Mouse (Mus musculus): ENCODE measurements around the gene Tent4b. TPM values are rescaled to one million over a fixed set of nuclear protein-coding genes. Genes with fewer than 3 reads are reported as not detected.
"Not testable (repeated sequence)": the region's sequence is repeated elsewhere in the genome, so short reads cannot be mapped to it uniquely, and the experiment has no call there.

Gene Tent4b
- 30.9 and 31.2 TPM in 2 replicates for polyA plus RNA-seq (2012; rRNA removed)

GRCm38 (mm10) chr8:88198945-88199571, at the start of gene Tent4b:
TSS of gene Tent4b (plus strand) at chr8:88199213.
- DNase-seq (ENCODE audit: extremely low spot score in 1 of 2, low spot score in 1 of 2) = peak; percentile 77 to 91

DNA sequence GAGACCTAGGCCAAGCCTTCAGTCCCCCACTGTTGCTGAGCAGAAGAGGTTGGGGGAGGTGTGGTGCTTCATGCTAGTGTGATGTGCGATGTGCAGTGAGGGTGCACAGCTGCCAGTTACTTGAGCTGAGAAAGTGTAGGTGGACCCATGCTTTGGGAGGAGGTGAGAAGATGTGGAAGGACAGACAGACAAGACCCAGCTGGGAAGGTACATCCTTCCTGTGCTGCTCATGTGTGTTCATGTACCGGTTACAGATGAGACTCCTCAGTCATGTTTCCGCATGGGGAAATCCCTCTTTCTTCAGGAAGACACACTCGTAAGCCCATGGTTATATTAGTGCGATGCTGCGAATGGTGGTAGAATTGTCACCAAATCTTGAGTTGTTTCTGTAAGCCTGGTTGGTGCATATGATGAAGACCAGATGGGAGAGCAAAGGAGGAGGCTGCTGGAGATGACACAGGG, 48.1 kb upstream of the Tent4b start:
- DNase-seq (ENCODE audit: extremely low spot score in 1 of 2, low spot score in 1 of 2) = peak; percentile 29 to 61

DNA sequence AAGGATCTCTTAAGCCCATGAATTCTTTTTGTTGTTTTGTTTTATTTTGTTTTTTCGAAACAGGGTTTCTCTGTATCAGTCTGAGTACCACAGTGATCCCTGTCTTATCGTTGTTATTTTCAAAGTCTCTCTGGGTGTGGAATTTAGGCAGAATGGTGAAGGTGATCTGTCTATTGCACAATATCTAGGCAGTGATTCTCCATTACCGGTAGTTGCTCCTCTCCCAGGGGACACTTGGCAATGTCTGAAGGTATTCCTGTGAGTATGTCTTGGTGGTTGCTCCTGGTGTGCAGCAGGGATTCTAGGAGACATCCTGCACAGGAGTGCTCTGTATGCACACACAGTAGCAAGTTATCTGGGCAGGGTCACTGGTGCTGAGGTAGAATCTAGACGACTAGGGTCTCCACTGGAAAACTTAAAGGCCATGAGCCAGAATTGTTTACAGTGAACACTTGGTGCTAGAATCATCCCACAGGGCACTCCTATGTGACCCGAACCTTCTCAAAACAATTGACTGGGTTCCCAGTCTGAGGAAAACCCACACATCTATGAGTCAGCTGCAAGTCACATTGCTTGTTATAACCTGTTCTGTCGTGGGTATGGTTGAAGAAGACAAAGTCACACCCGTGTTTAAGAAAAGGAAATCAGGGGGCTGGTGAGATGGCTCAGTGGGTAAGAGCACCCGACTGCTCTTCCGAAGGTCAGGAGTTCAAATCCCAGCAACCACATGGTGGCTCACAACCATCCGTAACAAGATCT, 38.6 kb upstream of the Tent4b start:
- DNase-seq (ENCODE audit: extremely low spot score in 1 of 2, low spot score in 1 of 2) = peak; percentile 17 to 52

- DNase-seq (ENCODE audit: extremely low spot score in 1 of 2, low spot score in 1 of 2) = peak; percentile 33 to 79
Observed at GRCm38 (mm10) chr8:88161439-88161838, 37.6 kb upstream of the Tent4b start.

GRCm38 (mm10) chr8:88175264-88175663, 23.7 kb upstream of the Tent4b start:
- DNase-seq (ENCODE audit: extremely low spot score in 1 of 2, low spot score in 1 of 2) = no peak

DNA sequence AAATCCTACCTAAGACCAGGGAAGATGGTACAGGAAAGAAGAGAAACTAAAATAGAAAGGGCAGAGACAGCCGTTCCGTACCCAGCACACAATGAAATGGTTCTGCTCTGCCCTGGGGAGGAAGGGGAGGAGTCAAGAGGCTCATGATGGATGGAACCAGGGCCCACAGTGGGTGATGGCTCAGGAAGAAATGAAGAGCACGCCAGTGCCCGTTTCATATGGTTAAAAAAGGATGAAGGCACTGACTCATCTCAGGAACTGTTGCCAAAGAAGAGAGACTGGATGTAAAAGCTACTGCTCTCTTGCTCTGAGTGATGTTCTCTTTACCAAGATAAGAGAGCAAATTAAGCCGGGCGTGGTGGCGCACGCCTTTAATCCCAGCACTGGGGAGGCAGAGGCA, 21.7 kb upstream of the Tent4b start:
- peak in 1 of 2 experiments; percentile 55 for DNase-seq (ENCODE audit: extremely low spot score in 1 of 2, low spot score in 1 of 2)

- no peak for DNase-seq (ENCODE audit: extremely low spot score in 1 of 2, low spot score in 1 of 2)
Observed at GRCm38 (mm10) chr8:88183121-88183520, 15.9 kb upstream of the Tent4b start.

- no peak for DNase-seq (ENCODE audit: extremely low spot score in 1 of 2, low spot score in 1 of 2)
Observed at GRCm38 (mm10) chr8:88184914-88185313, 14.1 kb upstream of the Tent4b start.

- DNase-seq (ENCODE audit: extremely low spot score in 1 of 2, low spot score in 1 of 2) = no peak
Observed at GRCm38 (mm10) chr8:88185716-88186115, 13.3 kb upstream of the Tent4b start.

DNA sequence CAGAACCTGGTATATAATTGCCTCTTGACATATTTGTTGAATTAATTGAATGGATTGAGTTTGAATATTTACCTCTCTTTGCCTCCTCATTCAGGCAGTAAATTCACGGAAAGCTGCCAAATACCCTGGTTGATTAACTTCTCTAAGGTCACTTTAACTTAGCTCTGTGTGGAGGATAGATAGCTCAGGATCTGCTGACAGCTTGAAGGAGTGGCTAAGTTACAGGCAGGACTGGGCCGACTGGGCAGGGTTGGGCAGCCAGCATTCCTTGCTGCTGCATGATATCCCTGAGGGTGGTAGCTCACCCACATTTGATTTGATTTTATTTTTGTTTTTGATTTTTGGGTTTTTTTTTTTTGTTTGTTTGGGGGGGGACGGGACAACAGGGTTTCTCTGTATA, 1.7 kb upstream of the Tent4b start:
- no peak for DNase-seq (ENCODE audit: extremely low spot score in 1 of 2, low spot score in 1 of 2)

DNA sequence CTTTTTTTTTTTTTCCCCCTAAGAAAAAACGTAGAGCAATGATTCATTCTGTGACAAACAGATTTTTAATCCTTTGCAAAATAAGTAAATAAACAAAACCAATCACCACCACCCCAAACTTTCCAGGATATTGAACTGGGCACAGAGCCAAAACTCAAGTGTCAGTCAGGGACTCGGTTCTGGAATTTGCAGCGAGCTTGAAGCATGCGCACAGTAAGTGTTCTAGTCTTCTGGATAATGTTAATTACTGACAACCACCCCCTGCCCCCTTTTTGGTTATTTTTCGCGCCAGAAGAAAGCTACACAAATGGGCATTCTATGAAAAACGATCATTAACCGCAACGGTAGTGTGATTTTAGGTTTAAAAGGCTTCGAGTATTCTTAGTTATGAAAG, 465 bp upstream of the Tent4b start:
- DNase-seq (ENCODE audit: extremely low spot score in 1 of 2, low spot score in 1 of 2) = peak in 1 of 2 experiments; percentile 44

- peak in 1 of 2 experiments; percentile 17 for DNase-seq (ENCODE audit: extremely low spot score in 1 of 2, low spot score in 1 of 2)
Observed at GRCm38 (mm10) chr8:88199700-88200601, 938 bp downstream of the Tent4b start.

DNA sequence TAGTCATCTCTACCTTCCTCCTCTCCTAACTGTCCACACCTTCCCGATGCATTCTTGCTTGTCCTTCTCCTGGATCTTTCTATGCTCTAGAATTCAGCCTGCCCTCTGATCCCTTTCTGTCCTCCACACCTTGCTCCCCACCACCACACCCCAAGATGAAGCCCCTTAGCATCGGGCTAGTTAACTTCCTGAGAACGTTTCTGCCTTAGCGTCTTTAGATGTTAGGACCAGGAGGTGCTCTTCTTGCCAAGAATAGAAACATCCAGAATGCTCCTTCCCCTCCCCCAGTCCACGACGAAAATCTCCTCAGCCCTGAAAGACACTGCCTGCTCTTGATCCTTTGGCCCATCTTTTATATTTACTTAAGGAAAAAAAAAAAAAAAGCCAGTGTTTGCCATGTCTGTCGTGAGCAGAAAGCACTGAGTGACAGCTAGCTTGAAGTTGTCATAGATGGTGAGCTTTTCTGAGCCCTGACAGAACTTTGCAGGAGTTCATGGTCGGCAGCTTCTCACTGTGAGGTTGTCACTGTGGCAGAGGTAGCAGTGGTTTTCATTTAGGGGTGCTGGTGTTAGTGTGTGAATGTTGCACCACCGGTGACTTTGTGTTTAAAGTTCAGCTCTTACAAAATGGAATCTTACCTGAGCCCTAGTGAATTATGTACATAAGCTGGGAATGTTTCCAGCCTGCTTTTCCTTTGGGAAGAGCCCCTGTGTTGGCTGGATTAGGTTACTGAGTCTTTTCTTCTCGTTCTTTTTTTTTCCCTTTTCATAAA, 1.9 kb downstream of the Tent4b start:
- no peak for DNase-seq (ENCODE audit: extremely low spot score in 1 of 2, low spot score in 1 of 2)

GRCm38 (mm10) chr8:88201641-88202040, 2.6 kb downstream of the Tent4b start:
- peak in 1 of 2 experiments; percentile 38 for DNase-seq (ENCODE audit: extremely low spot score in 1 of 2, low spot score in 1 of 2)

- DNase-seq (ENCODE audit: extremely low spot score in 1 of 2, low spot score in 1 of 2) = no peak
Observed at GRCm38 (mm10) chr8:88206016-88206415, 7.0 kb downstream of the Tent4b start.

DNA sequence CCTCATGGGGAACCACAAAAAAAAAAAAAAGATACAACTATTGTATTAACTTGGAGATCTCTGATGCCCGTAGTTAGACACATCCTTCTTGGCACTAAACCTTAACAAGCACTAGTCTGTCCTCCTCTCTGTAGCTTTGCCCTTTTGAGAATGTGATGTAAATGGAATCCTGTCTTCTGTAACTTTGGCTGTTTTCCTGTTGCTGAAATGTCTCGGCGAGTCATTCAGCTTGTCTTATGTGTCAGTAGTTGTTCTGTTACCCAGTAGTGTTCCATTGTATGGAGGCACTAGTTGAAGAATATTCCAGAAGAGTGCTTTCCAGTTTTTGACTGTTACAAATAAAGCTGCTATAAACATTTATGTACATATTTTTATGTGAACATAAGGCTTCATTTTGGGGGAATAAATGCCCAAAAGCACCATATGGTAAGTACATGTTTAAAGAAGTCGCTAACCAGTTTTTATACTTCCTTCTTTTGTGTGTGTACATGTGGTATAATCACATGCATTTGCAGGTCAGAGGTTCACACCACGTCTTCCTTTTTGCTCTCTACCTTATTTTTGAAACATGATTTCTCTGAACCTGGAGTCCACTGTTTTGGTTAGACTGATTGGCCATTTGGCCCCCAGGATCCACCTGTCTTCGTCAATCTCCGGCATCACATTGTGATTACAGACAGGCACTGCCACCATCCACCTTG, 8.3 kb downstream of the Tent4b start:
- no peak for DNase-seq (ENCODE audit: extremely low spot score in 1 of 2, low spot score in 1 of 2)

GRCm38 (mm10) chr8:88209930-88210827, 11.2 kb downstream of the Tent4b start:
- not testable (repeated sequence) for DNase-seq (ENCODE audit: extremely low spot score in 1 of 2, low spot score in 1 of 2)

DNA sequence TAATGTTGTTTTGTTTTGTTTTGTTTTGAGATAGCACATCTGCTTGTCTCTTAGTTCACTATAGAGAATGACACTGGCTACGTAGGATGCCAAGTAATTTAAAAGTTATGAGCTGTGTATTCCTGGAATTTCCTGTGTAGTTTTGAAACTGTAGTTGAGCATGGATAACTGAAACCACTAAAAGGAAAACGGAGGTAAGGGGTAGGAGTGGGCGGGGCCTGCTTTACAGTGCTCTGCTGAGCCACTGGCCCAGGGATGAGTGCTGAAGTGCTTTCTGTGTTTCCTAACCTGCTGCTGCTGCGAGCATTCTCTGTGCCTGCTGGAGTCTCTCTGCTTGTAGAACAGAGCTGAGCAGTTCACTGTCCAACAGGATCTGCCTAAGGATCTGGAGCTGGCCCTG, 22.3 kb downstream of the Tent4b start:
- no peak for DNase-seq (ENCODE audit: extremely low spot score in 1 of 2, low spot score in 1 of 2)

- DNase-seq (ENCODE audit: extremely low spot score in 1 of 2, low spot score in 1 of 2) = no peak
Observed at GRCm38 (mm10) chr8:88225358-88225757, 26.3 kb downstream of the Tent4b start.

All from frontal cortex, adult 2 months (tissue).